Mouse (Mus musculus) hindbrain, embryonic 11.5 days (tissue): ENCODE results near the gene Izumo2. TPM values are rescaled to one million over a fixed set of nuclear protein-coding genes. Genes with fewer than 3 reads are reported as not detected.
"Not testable (repeated sequence)": the region's sequence is repeated elsewhere in the genome, so short reads cannot be mapped to it uniquely, and the experiment has no call there.

Experiments
- ATAC-seq: fragments of 200-750 bp; cut with Nextera tagmentation; 2 replicates; pipeline ENCODE4 v1.8.0; 2017; ENCODE audit warnings: mild to moderate bottlenecking, moderate TSS enrichment, moderate library complexity; ENCODE audit not compliant: low FRiP score
- DNase-seq: peaks from one replicate; pipeline ENCODE4 v3.0.0-alpha.2; 2015; ENCODE audit warnings: low spot score
- H3K27ac ChIP-seq: fragments of 300-500 bp; sonication (generic); 2 replicates; pipeline ENCODE4 v1.5.1; 2014; ENCODE audit warnings: mild to moderate bottlenecking, low read depth, low read length
- H3K27me3 ChIP-seq: fragments of 300-500 bp; sonication (generic); 2 replicates; pipeline ENCODE4 v1.6.1; 2014; ENCODE audit warnings: mild to moderate bottlenecking, low read length, moderate library complexity, mixed read lengths; ENCODE audit not compliant: control insufficient read depth, insufficient read depth
- H3K36me3 ChIP-seq: fragments of 300-500 bp; sonication (generic); 2 replicates; pipeline ENCODE4 v1.6.1; 2014; ENCODE audit warnings: mild to moderate bottlenecking, low read length, moderate library complexity, mixed read lengths; ENCODE audit not compliant: control insufficient read depth, insufficient read depth
- H3K4me1 ChIP-seq: fragments of 300-500 bp; sonication (generic); replicated peaks from 2 replicates; pipeline ENCODE4 v1.6.1; 2014; ENCODE audit warnings: low read length, mixed read lengths; ENCODE audit not compliant: control insufficient read depth, insufficient read depth
- H3K4me2 ChIP-seq: fragments of 300-500 bp; sonication (generic); replicated peaks from 2 replicates; pipeline ENCODE4 v1.6.1; 2014; ENCODE audit warnings: mild to moderate bottlenecking, low read depth, low read length
- H3K4me3 ChIP-seq: fragments of 300-500 bp; sonication (generic); 2 replicates; pipeline ENCODE4 v1.5.1; 2014; ENCODE audit warnings: low read depth, low read length
- H3K9ac ChIP-seq: fragments of 300-500 bp; sonication (generic); 2 replicates; pipeline ENCODE4 v1.6.1; 2014; ENCODE audit warnings: low read depth, low read length
- H3K9me3 ChIP-seq: fragments of 300-500 bp; sonication (generic); 2 replicates; pipeline ENCODE4 v1.6.1; 2016; ENCODE audit warnings: low read length; ENCODE audit not compliant: control insufficient read depth
- WGBS: fragments of 180-500 bp; shearing (Covaris S2); extraction: QIAGEN DNeasy Blood & Tissue Kit; methylation state at CpG from one replicate; pipeline ENCODE4 v1.1.7; 2014; 5-methylcytosine and 5-hydroxymethylcytosine counted together
- polyA plus RNA-seq: library from polyadenylated mRNA; unstranded; fragments of >200 nt; fragmentation: Nextera tagmentation; extraction: Ambion mirVana; gene quantifications from 2 replicates; pipeline ENCODE4 v1.2.1, GENCODE M21; 2014

Izumo2 gene
- polyA plus RNA-seq, 1 experiment from 2014 or later = not detected

- Histone ChIP-seq H3K9me3 (no peaks in the 10 kb centered on the region), H3K9ac (no peak overlapping the region), H3K4me2 (no peak overlapping the region), H3K4me3 (no peak overlapping the region), H3K4me1 (no peaks in the 10 kb centered on the region), H3K27me3 (no peaks in the 10 kb centered on the region), H3K27ac (no peak overlapping the region), H3K36me3 (no peaks in the 10 kb centered on the region)
- ATAC-seq (no peak), DNase-seq (no peak)
- WGBS = 91% methylated on average over 4 of the region's 4 CpGs
Measured at GRCm38 (mm10) chr7:44705086-44705485, 3.5 kb upstream of the Izumo2 start.

GRCm38 (mm10) chr7:44706322-44706721 is 2.2 kb upstream of the Izumo2 start:
- Histone ChIP-seq H3K9ac (no peak overlapping the region), H3K4me1 (no peaks in the 10 kb centered on the region), H3K27me3 (no peaks in the 10 kb centered on the region), H3K9me3 (no peaks in the 10 kb centered on the region), H3K4me2 (no peak overlapping the region), H3K27ac (no peak overlapping the region), H3K4me3 (no peak overlapping the region), H3K36me3 (no peaks in the 10 kb centered on the region)
- no peak for DNase-seq
- no peak for ATAC-seq

- H3K27me3 ChIP-seq = no peaks in the 10 kb centered on the region
- H3K4me3 ChIP-seq = no peak overlapping the region
- no peak overlapping the region for H3K27ac ChIP-seq
- no peak overlapping the region for H3K9ac ChIP-seq
- H3K9me3 ChIP-seq = no peaks in the 10 kb centered on the region
- no peaks in the 10 kb centered on the region for H3K4me1 ChIP-seq
- H3K4me2 ChIP-seq = no peak overlapping the region
- ATAC-seq = no peak
- no peak for DNase-seq
- WGBS = 90% methylated on average over 5 of the region's 5 CpGs
- H3K36me3 ChIP-seq = no peaks in the 10 kb centered on the region
Measured at GRCm38 (mm10) chr7:44707169-44707675, 1.3 kb upstream of the Izumo2 start.

GRCm38 (mm10) chr7:44708093-44708492 is 449 bp upstream of the Izumo2 start:
- H3K36me3 ChIP-seq, H3K4me1 ChIP-seq, H3K27me3 ChIP-seq, H3K9me3 ChIP-seq, H3K4me2 ChIP-seq, ATAC-seq, H3K27ac ChIP-seq, H3K9ac ChIP-seq, H3K4me3 ChIP-seq, DNase-seq: not testable (repeated sequence)
- 87% methylated on average over 5 of the region's 6 CpGs for WGBS

GRCm38 (mm10) chr7:44709881-44710280 is 1.3 kb downstream of the Izumo2 start:
- H3K9me3 ChIP-seq = no peaks in the 10 kb centered on the region
- H3K4me3 ChIP-seq = no peak overlapping the region
- H3K27ac ChIP-seq = no peak overlapping the region
- no peak overlapping the region for H3K4me2 ChIP-seq
- no peaks in the 10 kb centered on the region for H3K4me1 ChIP-seq
- no peak for DNase-seq
- whole genome bisulfite sequencing = 88% methylated on average over 5 of the region's 5 CpGs
- H3K27me3 ChIP-seq = no peaks in the 10 kb centered on the region
- H3K36me3 ChIP-seq = no peaks in the 10 kb centered on the region
- no peak overlapping the region for H3K9ac ChIP-seq
- ATAC-seq = no peak

GRCm38 (mm10) chr7:44722058-44722457 is 13.5 kb downstream of the Izumo2 start:
- H3K4me3 ChIP-seq = no peak overlapping the region
- DNase-seq (no peak), ATAC-seq (no peak)
- no peaks in the 10 kb centered on the region for H3K36me3 ChIP-seq
- no peaks in the 10 kb centered on the region for H3K4me1 ChIP-seq
- H3K9me3 ChIP-seq = no peaks in the 10 kb centered on the region
- H3K9ac ChIP-seq = no peak overlapping the region
- 89% methylated on average over 5 of the region's 5 CpGs for WGBS
- no peak overlapping the region for H3K4me2 ChIP-seq
- H3K27me3 ChIP-seq = no peaks in the 10 kb centered on the region
- no peak overlapping the region for H3K27ac ChIP-seq

- DNase-seq (peak; percentile 34), ATAC-seq (no peak)
- no peaks in the 10 kb centered on the region for H3K36me3 ChIP-seq
- no peak overlapping the region for H3K4me2 ChIP-seq
- no peaks in the 10 kb centered on the region for H3K9me3 ChIP-seq
- 29% methylated on average over 7 of the region's 7 CpGs for WGBS
- H3K27ac ChIP-seq = no peak overlapping the region
- H3K4me3 ChIP-seq = no peak overlapping the region
- no peaks in the 10 kb centered on the region for H3K27me3 ChIP-seq
- no peak overlapping the region for H3K9ac ChIP-seq
- no peaks in the 10 kb centered on the region for H3K4me1 ChIP-seq
Measured at GRCm38 (mm10) chr7:44724316-44724715, 15.8 kb downstream of the Izumo2 start.

GRCm38 (mm10) chr7:44726343-44726742 is 17.8 kb downstream of the Izumo2 start:
- Histone ChIP-seq H3K36me3 (no peaks in the 10 kb centered on the region), H3K4me3 (no peak overlapping the region), H3K9ac (no peak overlapping the region), H3K9me3 (no peaks in the 10 kb centered on the region), H3K27ac (no peak overlapping the region), H3K4me2 (no peak overlapping the region), H3K4me1 (no peaks in the 10 kb centered on the region), H3K27me3 (no peaks in the 10 kb centered on the region)
- ATAC-seq (no peak), DNase-seq (no peak)
- WGBS = 84% methylated on average over 6 of the region's 6 CpGs

- Histone ChIP-seq H3K4me1 (no peaks in the 10 kb centered on the region), H3K4me2 (no peak overlapping the region), H3K9me3 (no peaks in the 10 kb centered on the region), H3K27me3 (no peaks in the 10 kb centered on the region), H3K36me3 (no peaks in the 10 kb centered on the region), H3K4me3 (no peak overlapping the region), H3K9ac (no peak overlapping the region), H3K27ac (no peak overlapping the region)
- ATAC-seq = no peak
- WGBS = 69% methylated on average over 5 of the region's 5 CpGs
- DNase-seq = no peak
Measured at GRCm38 (mm10) chr7:44727151-44727550, 18.6 kb downstream of the Izumo2 start.
